Comparison of ENCODE assay signal across 10 mouse cellular contexts in the genomic region with DNA sequence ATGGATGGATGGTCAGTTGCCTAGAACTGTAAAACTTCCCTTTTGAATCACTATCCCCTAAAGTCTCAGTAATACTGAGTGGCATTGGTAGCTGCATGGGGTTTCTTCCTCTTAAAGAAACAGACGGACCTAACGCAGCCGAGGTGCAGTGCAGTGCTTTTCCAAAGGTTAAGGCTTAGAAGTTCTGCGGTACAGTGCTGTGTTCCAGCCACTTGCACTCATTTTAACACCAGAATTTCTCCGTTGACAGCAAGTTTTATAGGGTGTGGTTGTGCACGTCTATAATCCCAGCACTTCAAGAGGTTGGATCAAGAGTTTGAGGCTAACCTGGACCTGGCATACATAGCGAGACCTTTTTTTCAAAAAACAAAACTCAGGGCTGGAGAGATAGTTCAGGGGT. TPM values are rescaled to one million over a fixed set of nuclear protein-coding genes. Genes with fewer than 3 reads are reported as not detected.
DNase-seq lines count a peak whose midpoint lies in the region; ATAC-seq and TF ChIP-seq lines count a peak whose summit lies in the region.
"Had no signal": no experiment of that assay in that cellular context is flagged by ENCODE, and none has a peak within 500 bp of the region (broad histone marks: within the 10 kb centered on the region; RNA-seq: fewer than 3 reads in every experiment).

No protein-coding gene starts in this region.

- H3K9ac ChIP-seq in heart, embryonic 13.5 days: peak overlapping the region; percentile 99
- H3K9ac ChIP-seq in ES-E14 (ENCODE audit: insufficient read depth, low read depth, low read length, poor library complexity, severe bottlenecking): peak overlapping the region; percentile 14; the same call in 1 of the 2 replicates
- H3K9ac ChIP-seq in hindbrain, embryonic 13.5 days: no peak overlapping the region; the same call in 1 of the 2 replicates
- H3K9ac ChIP-seq in midbrain, embryonic 11.5 days (ENCODE audit: low read length): peak overlapping the region; percentile 99; the same call in 1 of the 2 replicates

- peak overlapping the region; percentile 100 for H3K27ac ChIP-seq in heart, embryonic 13.5 days (replicated peaks)
- H3K27ac ChIP-seq in ES-E14 (ENCODE audit: insufficient read depth, low read depth, low read length, poor library complexity, severe bottlenecking): no peak overlapping the region
- no peak overlapping the region for H3K27ac ChIP-seq in hindbrain, embryonic 13.5 days
- H3K27ac ChIP-seq in midbrain, embryonic 11.5 days (ENCODE audit: low read depth, low read length): no peak overlapping the region

- peak overlapping the region; percentile 95 for H3K4me2 ChIP-seq in heart, embryonic 13.5 days
- peak overlapping the region; percentile 84 for H3K4me2 ChIP-seq in hindbrain, embryonic 13.5 days
- H3K4me2 ChIP-seq in midbrain, embryonic 11.5 days: peak overlapping the region; percentile 78

- H3K4me3 ChIP-seq in heart, embryonic 13.5 days: peak overlapping the region; percentile 96
- H3K4me3 ChIP-seq in ES-E14 (ENCODE audit: insufficient read depth in 1 of 2, low read depth in 1 of 2, low read length in 2 of 2, poor library complexity in 1 of 2, severe bottlenecking in 1 of 2): peak overlapping the region; percentile 96 to 97; a peak in 3 of 4 replicates
- peak overlapping the region; percentile 90 for H3K4me3 ChIP-seq in hindbrain, embryonic 13.5 days
- peak overlapping the region; percentile 76; the same call in 1 of the 2 replicates for H3K4me3 ChIP-seq in midbrain, embryonic 11.5 days (ENCODE audit: low read depth, low read length)

- peaks cover 70% of the 10 kb centered on the region for H3K4me1 ChIP-seq in heart, embryonic 13.5 days
- H3K4me1 ChIP-seq in ES-E14 (ENCODE audit: control insufficient read depth in 2 of 2, insufficient read depth in 2 of 2, low read length in 2 of 2, poor library complexity in 1 of 2): peaks cover 4 to 12% of the 10 kb centered on the region in 2 experiments; a peak in 3 of 4 replicates
- peaks cover 36% of the 10 kb centered on the region for H3K4me1 ChIP-seq in hindbrain, embryonic 13.5 days (replicated peaks)
- H3K4me1 ChIP-seq in midbrain, embryonic 11.5 days (ENCODE audit: control insufficient read depth, insufficient read depth, low read length): peaks cover 24% of the 10 kb centered on the region

- H3K27me3 ChIP-seq in heart, embryonic 13.5 days (replicated peaks): no peaks in the 10 kb centered on the region
- no peaks in the 10 kb centered on the region for H3K27me3 ChIP-seq in hindbrain, embryonic 13.5 days
- H3K27me3 ChIP-seq in midbrain, embryonic 11.5 days (ENCODE audit: control insufficient read depth, insufficient read depth, low read length): no peaks in the 10 kb centered on the region
- H3K27me3 ChIP-seq: Patski had no signal

- in situ Hi-C loops in ES-E14 (cut with MboI; ENCODE audit: low sequenced_read_pairs in 2 of 2, unreplicated experiment in 2 of 2): no loop called here

- WGBS in heart, embryonic 13.5 days: 28% methylated on average over 7 of the region's 7 CpGs
- WGBS in hindbrain, embryonic 13.5 days: 46% methylated on average over 7 of the region's 7 CpGs
- 43% methylated on average over 7 of the region's 7 CpGs for WGBS in midbrain, embryonic 11.5 days

- no peak for ATAC-seq in heart, embryonic 13.5 days (ENCODE audit: extremely low read depth, insufficient number of reproducible peaks, low FRiP score, low TSS enrichment)
- ATAC-seq in hindbrain, embryonic 13.5 days (ENCODE audit: low FRiP score): no peak
- ATAC-seq in midbrain, embryonic 11.5 days (ENCODE audit: low FRiP score): no peak
- ATAC-seq: Patski had no signal

- H3K9me3 ChIP-seq in heart, embryonic 13.5 days: no peaks in the 10 kb centered on the region
- no peaks in the 10 kb centered on the region for H3K9me3 ChIP-seq in ES-E14 (ENCODE audit: control insufficient read depth, insufficient read depth, low read depth, low read length)
- no peaks in the 10 kb centered on the region for H3K9me3 ChIP-seq in hindbrain, embryonic 13.5 days
- H3K9me3 ChIP-seq in midbrain, embryonic 11.5 days (ENCODE audit: control insufficient read depth, low read length): no peaks in the 10 kb centered on the region

- no peak for DNase-seq in heart, postnatal 4 days
- DNase-seq in ES-E14 (ENCODE audit: low read depth, low spot score): no peak
- peak; percentile 82 for DNase-seq in midbrain, embryonic 11.5 days (ENCODE audit: low spot score, missing footprints)
- DNase-seq in left cerebral cortex, adult 8-10 months (ENCODE audit: low spot score in 2 of 2): no peak
- no peak for DNase-seq in cerebellum, postnatal 4 days (ENCODE audit: low spot score in 2 of 2)
- DNase-seq in layer of hippocampus, adult 9-10 months (ENCODE audit: low spot score): no peak
- DNase-seq: lung, postnatal 4 days had no signal

- H3K36me3 ChIP-seq in heart, embryonic 13.5 days: peaks cover 2% of the 10 kb centered on the region; the same call in 1 of the 2 replicates
- no peaks in the 10 kb centered on the region for H3K36me3 ChIP-seq in ES-E14 (ENCODE audit: control insufficient read depth, insufficient read depth, low read length, poor library complexity, severe bottlenecking)
- H3K36me3 ChIP-seq in hindbrain, embryonic 13.5 days: no peaks in the 10 kb centered on the region
- no peaks in the 10 kb centered on the region for H3K36me3 ChIP-seq in midbrain, embryonic 11.5 days (ENCODE audit: control insufficient read depth, insufficient read depth, low read length)

TF ChIP-seq in ES-E14, 5 proteins besides CTCF, POLR2A, EP300 and RAD21:
- TF ChIP-seq ZC3H11A (IDR thresholded peaks at IDR 0.05; ENCODE audit: borderline replicate concordance, low read depth, low read length): no peak
- TF ChIP-seq HCFC1 (IDR thresholded peaks at IDR 0.05; ENCODE audit: borderline replicate concordance, insufficient read depth, low read length): no peak
- no peak for TF ChIP-seq MAFK (IDR thresholded peaks at IDR 0.05; ENCODE audit: insufficient read depth, low read depth, low read length)
- TF ChIP-seq ZNF384 (IDR thresholded peaks at IDR 0.05; ENCODE audit: low read depth, low read length): no peak
- TF ChIP-seq CHD2 (IDR thresholded peaks at IDR 0.05; ENCODE audit: low read depth, low read length): no peak

RNA-seq across cellular contexts. Expression of gene Zbtb1, which starts 2.0 kb away (rescaled TPM):
- polyA plus RNA-seq in heart, embryonic 13.5 days (2015; fragmentation: Nextera tagmentation; extraction: Ambion mirVana): 6.3 and 6.4 TPM in 2 replicates
- total RNA-seq in heart, postnatal 4 days (2021): 1 to 10 TPM; 6.9 to 7.6 TPM
- 3.4 and 4.5 TPM in 2 replicates for total RNA-seq in ES-E14 (2012; rRNA removed)
- 4.3 and 4.4 TPM in 2 replicates for polyA plus RNA-seq in hindbrain, embryonic 13.5 days (2015; fragmentation: Nextera tagmentation; extraction: Ambion mirVana)
- 7.6 and 7.8 TPM in 2 replicates for polyA plus RNA-seq in midbrain, embryonic 11.5 days (2014; fragmentation: Nextera tagmentation; extraction: Ambion mirVana)
- 1 to 10 TPM; 5.4 to 6.0 (median 5.6) TPM for total RNA-seq in left cerebral cortex, adult 8-10 months (2022)

RNA-seq across cellular contexts. Expression of gene Zbtb25, which starts 2.6 kb away (rescaled TPM):
- 11.8 and 13.2 TPM in 2 replicates for polyA plus RNA-seq in heart, embryonic 13.5 days (2015; fragmentation: Nextera tagmentation; extraction: Ambion mirVana)
- 10 to 100 TPM in 1 of 2 experiments, 1 to 10 TPM in 1; 9.5 to 11.5 TPM for total RNA-seq in heart, postnatal 4 days (2021)
- total RNA-seq in ES-E14 (2012; rRNA removed): 5.5 and 5.7 TPM in 2 replicates
- polyA plus RNA-seq in hindbrain, embryonic 13.5 days (2015; fragmentation: Nextera tagmentation; extraction: Ambion mirVana): 14.9 and 16.0 TPM in 2 replicates
- 20.9 and 23.4 TPM in 2 replicates for polyA plus RNA-seq in midbrain, embryonic 11.5 days (2014; fragmentation: Nextera tagmentation; extraction: Ambion mirVana)
- 10 to 100 TPM; 19.0 to 22.6 (median 20.8) TPM for total RNA-seq in left cerebral cortex, adult 8-10 months (2022)

RNA-seq across cellular contexts. Expression of gene Hspa2, which starts 31.9 kb away (rescaled TPM):
- 15.1 and 15.5 TPM in 2 replicates for polyA plus RNA-seq in heart, embryonic 13.5 days (2015; fragmentation: Nextera tagmentation; extraction: Ambion mirVana)
- total RNA-seq in heart, postnatal 4 days (2021): 10 to 100 TPM; 13.5 to 14.6 TPM
- total RNA-seq in ES-E14 (2012; rRNA removed): 8.1 and 9.2 TPM in 2 replicates
- polyA plus RNA-seq in hindbrain, embryonic 13.5 days (2015; fragmentation: Nextera tagmentation; extraction: Ambion mirVana): 7.1 and 8.3 TPM in 2 replicates
- 5.1 and 7.0 TPM in 2 replicates for polyA plus RNA-seq in midbrain, embryonic 11.5 days (2014; fragmentation: Nextera tagmentation; extraction: Ambion mirVana)
- total RNA-seq in left cerebral cortex, adult 8-10 months (2022): 10 to 100 TPM; 52.3 to 62.4 (median 61.0) TPM

RNA-seq across cellular contexts. Expression of gene Ppp1r36, which starts 45.3 kb away (rescaled TPM):
- polyA plus RNA-seq in heart, embryonic 13.5 days (2015; fragmentation: Nextera tagmentation; extraction: Ambion mirVana): 2.0 and 3.1 TPM in 2 replicates
- total RNA-seq in heart, postnatal 4 days (2021): 1 to 10 TPM; 1.6 to 1.8 TPM
- 0.54 and 0.69 TPM in 2 replicates for total RNA-seq in ES-E14 (2012; rRNA removed)
- polyA plus RNA-seq in hindbrain, embryonic 13.5 days (2015; fragmentation: Nextera tagmentation; extraction: Ambion mirVana): 0.84 and 2.2 TPM in 2 replicates
- 0.39 and 0.51 TPM in 2 replicates for polyA plus RNA-seq in midbrain, embryonic 11.5 days (2014; fragmentation: Nextera tagmentation; extraction: Ambion mirVana)
- total RNA-seq in left cerebral cortex, adult 8-10 months (2022): 1 to 10 TPM in 3 of 4 experiments, under 1 TPM in 1; 0.74 to 2.7 (median 1.8) TPM
- polyA plus RNA-seq: Patski had no signal

RNA-seq across cellular contexts. Expression of gene Akap5, which starts 47.4 kb away (rescaled TPM):
- polyA plus RNA-seq in heart, embryonic 13.5 days (2015; fragmentation: Nextera tagmentation; extraction: Ambion mirVana): 4.0 and 4.4 TPM in 2 replicates
- 1 to 10 TPM; 3.2 to 3.3 TPM for total RNA-seq in heart, postnatal 4 days (2021)
- total RNA-seq in ES-E14 (2012; rRNA removed): 5.2 and 7.2 TPM in 2 replicates
- 7.4 and 7.9 TPM in 2 replicates for polyA plus RNA-seq in hindbrain, embryonic 13.5 days (2015; fragmentation: Nextera tagmentation; extraction: Ambion mirVana)
- 4.1 TPM in 2 replicates for polyA plus RNA-seq in midbrain, embryonic 11.5 days (2014; fragmentation: Nextera tagmentation; extraction: Ambion mirVana)
- total RNA-seq in left cerebral cortex, adult 8-10 months (2022): 10 to 100 TPM; 87.0 to 91.3 (median 88.8) TPM
